Mouse (Mus musculus) adrenal gland, postnatal 4 days (tissue): ENCODE data around the gene Git1. TPM values are rescaled to one million over a fixed set of nuclear protein-coding genes. Genes with fewer than 3 reads are reported as not detected.

Experiments used
- DNase-seq, 2 experiments: peaks; one replicate each; pipeline ENCODE4 v3.0.0; 2021 to 2022; ENCODE audit warnings: low spot score in 2 of 2, mixed read lengths in 2 of 2
- total RNA-seq, 2 experiments: library from RNA; stranded (reverse); gene quantifications; 2 replicates each; pipeline ENCODE4 v1.2.3; 2021

Git1 gene
- total RNA-seq, 2 experiments from 2014 or later = 79.8 to 87.9 TPM

- no peak for DNase-seq
Observed at GRCm38 (mm10) chr11:77500361-77501325, 7.3 kb downstream of the Git1 start.

GRCm38 (mm10) chr11:77501392-77501791, 8.0 kb downstream of the Git1 start:
- DNase-seq = no peak

GRCm38 (mm10) chr11:77501971-77502370, 8.6 kb downstream of the Git1 start:
- no peak for DNase-seq

GRCm38 (mm10) chr11:77502481-77502880, 9.1 kb downstream of the Git1 start:
- no peak for DNase-seq

DNA sequence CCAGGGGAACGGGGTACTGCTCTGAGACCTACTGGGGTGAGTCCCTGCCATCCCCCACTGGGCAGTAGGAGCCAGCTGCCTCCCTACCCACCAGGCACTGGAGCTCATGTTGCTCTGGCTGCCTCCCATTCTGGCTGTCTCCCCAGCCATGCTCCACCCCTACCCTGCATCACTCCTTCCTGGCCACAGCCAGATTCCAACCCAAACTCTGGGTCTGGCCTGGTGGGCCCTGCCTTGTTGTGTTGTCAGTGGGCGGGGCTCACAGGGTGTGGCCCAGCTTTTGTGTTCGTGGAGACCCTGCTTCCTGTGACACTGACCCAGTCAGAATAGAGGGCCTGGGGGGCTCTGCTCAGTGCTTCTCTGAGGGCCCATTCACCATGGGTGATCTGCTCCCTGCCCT, 10.1 kb downstream of the Git1 start:
- DNase-seq = no peak

DNA sequence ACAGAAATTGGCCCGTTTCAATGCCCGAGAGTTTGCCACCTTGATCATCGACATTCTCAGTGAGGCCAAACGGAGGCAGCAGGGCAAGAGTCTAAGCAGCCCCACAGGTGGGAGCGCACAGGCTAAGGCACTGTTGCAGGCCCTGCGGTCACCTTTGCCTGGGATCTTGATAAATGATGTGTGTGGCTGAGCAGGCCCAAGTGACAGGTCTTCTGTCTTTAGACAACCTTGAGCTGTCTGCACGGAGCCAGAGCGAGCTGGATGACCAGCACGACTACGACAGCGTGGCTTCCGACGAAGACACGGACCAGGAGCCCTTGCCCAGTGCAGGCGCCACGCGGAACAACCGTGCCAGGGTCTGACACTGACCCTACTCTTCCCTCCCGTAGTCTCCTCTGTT, 11.0 kb downstream of the Git1 start:
- no peak for DNase-seq

DNA sequence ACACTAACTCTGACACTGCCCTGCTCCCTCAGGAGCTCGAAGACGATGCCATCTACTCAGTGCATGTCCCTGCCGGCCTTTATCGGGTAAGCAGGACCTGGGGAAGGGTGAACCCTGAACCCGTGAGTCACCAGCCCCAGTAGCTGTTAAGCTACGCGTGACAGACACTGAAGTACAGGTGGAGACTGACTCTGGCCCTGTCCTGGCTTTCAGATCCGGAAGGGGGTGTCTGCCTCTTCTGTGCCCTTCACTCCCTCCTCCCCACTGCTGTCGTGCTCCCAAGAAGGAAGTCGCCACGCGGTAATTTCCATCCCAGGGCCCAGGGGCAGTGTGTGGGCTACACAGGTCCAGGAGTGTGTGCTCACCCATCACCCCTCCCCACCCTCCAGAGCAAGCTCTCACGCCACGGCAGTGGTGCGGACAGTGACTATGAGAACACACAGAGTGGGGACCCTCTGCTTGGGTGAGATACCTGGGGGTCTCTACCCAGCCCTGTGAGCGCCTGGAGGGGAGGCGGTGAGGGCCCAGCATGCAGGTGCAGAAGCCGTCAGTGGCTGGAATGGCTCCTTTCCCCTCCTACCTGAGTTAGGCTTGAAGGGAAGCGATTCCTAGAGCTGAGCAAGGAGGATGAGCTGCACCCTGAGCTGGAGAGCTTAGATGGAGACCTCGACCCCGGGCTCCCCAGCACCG, 12.1 kb downstream of the Git1 start:
- DNase-seq = no peak

- DNase-seq = no peak
Observed at GRCm38 (mm10) chr11:77506273-77506672, 12.9 kb downstream of the Git1 start.

- no peak for DNase-seq
Observed at GRCm38 (mm10) chr11:77506941-77507340, 13.6 kb downstream of the Git1 start.

DNA sequence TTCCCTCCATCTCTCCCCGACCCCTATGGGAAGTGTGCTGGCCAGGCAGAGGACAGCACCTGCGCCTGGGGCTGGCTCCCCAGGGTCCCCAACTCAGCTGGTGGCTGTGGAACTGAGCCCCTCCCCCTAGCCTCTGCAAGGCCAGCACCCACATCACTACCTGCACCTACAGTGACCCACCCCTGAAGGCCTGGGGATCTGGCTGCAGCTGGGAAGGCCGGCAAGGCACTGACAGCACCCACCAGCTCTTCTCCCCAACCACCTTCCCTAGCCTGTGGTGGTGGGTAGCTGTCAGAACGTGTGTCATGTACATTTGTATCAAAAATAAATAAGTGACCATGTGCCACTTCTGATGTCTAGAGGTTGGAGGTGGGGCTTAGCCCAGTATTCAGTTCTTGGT, 14.1 kb downstream of the Git1 start:
- no peak for DNase-seq

DNA sequence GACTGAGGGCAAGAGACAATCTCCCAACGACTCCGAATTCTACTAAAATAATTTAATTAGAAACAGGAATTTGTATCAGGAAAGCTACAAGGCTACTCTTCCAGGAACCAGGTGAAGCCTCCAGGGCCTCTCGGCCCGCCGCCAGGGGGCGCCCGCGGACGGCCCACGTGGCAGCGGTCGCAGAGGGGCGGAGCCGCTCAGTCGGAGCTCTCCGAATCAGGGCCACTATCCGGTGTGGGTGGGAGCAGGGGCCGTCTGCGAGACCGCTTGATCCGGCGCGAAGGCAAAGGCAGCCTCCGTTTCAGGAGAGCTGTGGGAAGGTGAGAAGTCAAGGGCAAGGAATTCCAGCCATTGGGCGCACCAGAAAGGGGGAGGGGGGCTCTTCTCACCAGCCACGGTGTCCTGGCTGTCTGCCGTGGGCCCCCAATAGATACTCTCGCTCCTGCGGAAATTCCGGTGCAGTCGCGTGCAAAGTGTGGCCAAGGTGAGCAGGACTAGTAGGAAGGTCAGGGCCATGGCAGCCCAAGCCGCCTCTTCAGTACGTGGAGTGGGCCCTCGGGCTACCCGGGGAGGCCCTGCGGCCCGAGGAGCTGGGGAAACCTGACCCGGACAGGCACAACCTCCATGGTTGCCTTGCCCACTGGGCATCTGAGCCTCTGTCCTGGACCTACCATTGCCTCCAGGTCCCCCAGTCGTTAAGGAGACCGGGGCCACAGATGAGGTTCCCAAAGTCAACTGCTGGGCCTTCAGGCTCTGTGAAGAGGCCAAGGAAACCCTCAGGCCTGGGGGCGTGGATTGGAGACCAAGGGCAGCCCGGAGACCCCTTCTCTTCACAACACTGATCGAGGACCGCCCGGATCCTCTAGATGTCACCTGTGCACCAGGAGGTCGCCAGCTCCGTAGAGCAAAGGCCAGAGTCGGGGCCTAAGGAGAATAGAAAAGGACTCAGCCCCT, 15.0 kb downstream of the Git1 start:
- DNase-seq = peak; percentile 78 to 85

DNA sequence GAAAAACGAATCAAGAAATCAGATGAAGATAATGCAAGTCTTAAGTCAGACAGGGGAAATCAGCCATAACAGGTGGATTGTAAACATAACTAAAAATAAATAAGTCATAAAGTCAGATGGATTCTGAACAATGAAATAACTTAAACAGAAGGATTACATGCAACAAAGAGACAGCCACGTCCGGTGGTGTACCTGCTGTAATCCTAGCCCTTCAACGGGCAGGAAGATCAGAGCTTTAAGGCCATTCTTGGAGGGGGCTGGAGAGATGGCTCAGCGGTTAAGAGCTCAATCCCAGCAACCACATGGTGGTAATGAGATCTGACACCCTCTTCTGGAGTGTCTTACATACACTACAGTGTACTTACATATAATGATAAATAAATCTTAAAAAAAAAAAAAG, 18.0 kb downstream of the Git1 start:
- DNase-seq = no peak

DNA sequence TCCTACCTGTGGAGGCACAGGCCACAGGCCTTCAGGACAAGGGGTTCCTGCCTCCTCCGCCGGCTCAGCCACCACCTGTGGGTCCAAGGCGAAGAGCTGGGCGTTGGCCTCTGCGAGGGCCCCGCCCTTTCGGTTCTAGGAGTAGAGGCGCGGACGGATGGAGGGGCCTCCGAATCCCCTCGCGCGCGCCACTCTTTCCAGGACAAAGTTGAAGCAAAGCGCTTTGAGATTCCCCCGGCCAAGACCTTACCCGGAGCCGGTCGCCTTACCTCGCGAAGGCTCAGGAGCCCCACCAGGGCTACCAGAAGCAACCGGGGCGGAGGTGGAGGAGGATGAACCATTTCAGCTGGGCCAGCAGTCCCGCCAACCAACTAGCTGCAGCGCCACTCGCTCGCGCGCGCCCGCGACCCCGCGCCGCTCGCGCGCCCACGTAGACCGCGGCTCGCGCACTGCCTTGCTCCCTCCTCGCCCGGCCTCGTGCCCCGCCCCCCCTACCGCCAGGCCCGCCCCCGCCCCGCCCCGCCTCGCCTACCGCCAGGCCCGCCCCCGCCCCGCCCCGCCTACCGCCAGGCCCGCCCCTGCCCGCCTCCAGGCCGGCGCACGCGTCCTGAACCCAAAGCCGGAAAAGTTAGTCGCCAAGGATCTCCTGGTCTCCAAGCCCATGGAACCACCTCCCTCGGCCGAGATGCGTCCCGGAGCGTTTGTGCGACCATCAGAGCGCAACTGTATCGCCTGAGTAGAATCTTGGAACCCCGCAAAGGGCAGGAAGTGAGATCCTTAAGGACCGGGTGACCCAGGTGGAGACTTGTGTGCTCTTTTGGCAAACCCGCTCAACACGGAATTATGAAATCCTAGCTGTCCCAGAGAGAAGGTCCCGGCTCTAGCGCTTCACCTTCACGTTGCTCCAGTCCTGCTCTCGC, 19.8 kb downstream of the Git1 start:
- peak; percentile 65 to 70 for DNase-seq

GRCm38 (mm10) chr11:77513811-77514170, 20.4 kb downstream of the Git1 start:
- DNase-seq = no peak

GRCm38 (mm10) chr11:77514281-77514831, 21.0 kb downstream of the Git1 start:
- no peak for DNase-seq

DNA sequence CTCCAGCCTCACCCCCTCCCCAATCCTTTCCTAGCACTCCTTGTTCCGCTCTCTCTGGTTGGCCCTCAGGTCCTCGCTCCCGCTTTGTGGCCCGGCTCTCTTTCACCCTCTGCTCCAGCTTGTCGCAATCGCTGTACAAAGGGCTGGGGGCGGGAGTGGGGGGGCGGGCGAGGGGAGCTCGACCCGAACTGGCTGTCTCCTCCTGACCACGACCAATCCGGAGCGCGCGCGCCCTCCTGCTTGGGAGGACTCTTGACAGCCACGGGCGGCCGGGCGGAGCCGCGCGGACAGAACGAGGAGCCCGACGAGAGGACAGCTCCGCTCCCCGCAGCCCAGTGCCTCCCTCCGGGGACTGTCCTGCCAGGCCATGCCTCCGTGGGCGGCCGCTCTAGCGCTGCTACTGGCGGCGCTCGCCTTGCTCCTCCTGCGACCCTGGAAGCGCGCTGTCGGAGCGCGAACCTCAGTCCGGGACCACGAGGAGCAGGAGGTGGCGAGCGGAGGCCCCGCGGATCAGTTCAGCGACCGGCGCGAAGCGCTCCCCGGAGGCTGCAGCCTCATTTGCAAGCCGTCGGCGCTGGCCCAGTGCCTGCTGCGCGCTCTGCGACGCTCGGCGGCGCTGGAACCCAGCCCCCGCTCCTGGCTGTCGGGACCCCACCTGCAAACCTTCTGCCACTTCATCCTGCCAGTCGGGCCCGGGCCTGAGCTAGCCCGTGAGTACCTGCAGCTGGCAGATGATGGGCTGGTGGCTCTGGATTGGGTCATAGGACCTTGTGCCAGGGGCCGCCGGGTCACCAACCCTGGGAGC, 21.7 kb downstream of the Git1 start, which contains the start of gene Abhd15:
TSS of gene Abhd15 (plus strand) at position 290 of the 805 bp plus-strand sequence.
- DNase-seq = peak; percentile 67 to 77

- no peak for DNase-seq
Observed at GRCm38 (mm10) chr11:77515637-77516552, 22.5 kb downstream of the Git1 start, which contains the start of gene Trp53i13. Trp53i13 (minus strand) TSS chr11:77515980.
